Mouse (Mus musculus) heart, postnatal 0 days (tissue): ENCODE results near the gene Gpsm2.

ENCODE experiments used
- CTCF ChIP-seq: IDR thresholded peaks from 2 replicates; pipeline ENCODE4 v1.5.1; 2016; ENCODE audit warnings: antibody characterized with exemption, control low read depth, low read depth
- EP300 ChIP-seq: IDR thresholded peaks from 2 replicates; pipeline ENCODE4 v1.6.1; 2016; ENCODE audit warnings: antibody characterized with exemption, low read depth

DNA sequence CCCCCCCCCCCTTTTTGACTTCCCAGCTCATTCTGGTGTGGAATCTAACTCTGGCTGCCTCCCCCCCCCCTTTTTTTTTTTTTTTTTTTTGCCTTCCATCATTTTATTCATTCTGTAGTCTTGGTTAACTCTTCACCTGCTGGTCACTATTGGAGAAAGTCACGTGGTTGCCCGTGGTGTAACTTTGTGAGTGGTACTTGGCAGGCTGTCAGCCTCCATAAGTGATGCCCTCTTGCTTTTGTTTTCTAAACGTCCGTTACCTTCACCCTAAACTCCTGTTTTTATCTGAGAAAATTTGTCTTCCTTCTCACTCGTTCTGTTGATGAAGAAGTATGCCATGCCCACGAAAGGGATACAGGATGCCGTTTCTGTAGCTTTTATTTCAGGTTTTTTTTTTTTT, 66.6 kb downstream of the Gpsm2 start:
- TF ChIP-seq CTCF (no peak), EP300 (no peak)
